Mouse (Mus musculus) liver, embryonic 13.5 days (tissue): ENCODE data around the gene Cobl. TPM values are rescaled to one million over a fixed set of nuclear protein-coding genes. Genes with fewer than 3 reads are reported as not detected.

ENCODE experiments used
- ATAC-seq: fragments of 200-750 bp; cut with Nextera tagmentation; 2 replicates; pipeline ENCODE4 v1.8.0; 2017; ENCODE audit warnings: low read depth, mild to moderate bottlenecking, moderate number of reproducible peaks, moderate library complexity
- DNase-seq: peaks from one replicate; pipeline ENCODE4 v3.0.0; 2022
- H3K27ac ChIP-seq: fragments of 300-500 bp; sonication (generic); 2 replicates; pipeline ENCODE4 v1.5.1; 2015; ENCODE audit warnings: moderate library complexity, mild to moderate bottlenecking, inconsistent platforms
- H3K27me3 ChIP-seq: fragments of 300-500 bp; sonication (generic); 2 replicates; pipeline ENCODE4 v1.6.1; 2015; ENCODE audit warnings: mild to moderate bottlenecking, inconsistent platforms
- H3K36me3 ChIP-seq: fragments of 300-500 bp; sonication (generic); 2 replicates; pipeline ENCODE4 v1.6.1; 2015; ENCODE audit warnings: mild to moderate bottlenecking, inconsistent platforms
- H3K4me1 ChIP-seq: fragments of 300-500 bp; sonication (generic); replicated peaks from 2 replicates; pipeline ENCODE4 v1.6.1; 2015; ENCODE audit warnings: inconsistent platforms
- H3K4me2 ChIP-seq: fragments of 300-500 bp; sonication (generic); 2 replicates; pipeline ENCODE4 v1.6.1; 2015; ENCODE audit warnings: inconsistent platforms, mild to moderate bottlenecking, moderate library complexity
- H3K4me3 ChIP-seq: fragments of 300-500 bp; sonication (generic); replicated peaks from 2 replicates; pipeline ENCODE4 v1.5.1; 2015; ENCODE audit warnings: mild to moderate bottlenecking, inconsistent platforms
- H3K9ac ChIP-seq: fragments of 300-500 bp; sonication (generic); 2 replicates; pipeline ENCODE4 v1.6.1; 2015; ENCODE audit warnings: mild to moderate bottlenecking, inconsistent platforms
- H3K9me3 ChIP-seq: fragments of 300-500 bp; sonication (generic); replicated peaks from 2 replicates; pipeline ENCODE4 v1.6.1; 2016; ENCODE audit warnings: inconsistent platforms
- WGBS: fragments of 180-500 bp; shearing (Covaris S2); methylation state at CpG from one replicate; pipeline ENCODE4 v1.1.7; 2015; ENCODE audit not compliant: insufficient replicate concordance; 5-methylcytosine and 5-hydroxymethylcytosine counted together
- polyA plus RNA-seq: library from polyadenylated mRNA; unstranded; fragments of >200 nt; fragmentation: Nextera tagmentation; extraction: Ambion mirVana; gene quantifications from 2 replicates; pipeline ENCODE4 v1.2.1, GENCODE M21; 2015

Cobl gene
- polyA plus RNA-seq, 1 experiment from 2014 or later: 1.3 TPM

DNA sequence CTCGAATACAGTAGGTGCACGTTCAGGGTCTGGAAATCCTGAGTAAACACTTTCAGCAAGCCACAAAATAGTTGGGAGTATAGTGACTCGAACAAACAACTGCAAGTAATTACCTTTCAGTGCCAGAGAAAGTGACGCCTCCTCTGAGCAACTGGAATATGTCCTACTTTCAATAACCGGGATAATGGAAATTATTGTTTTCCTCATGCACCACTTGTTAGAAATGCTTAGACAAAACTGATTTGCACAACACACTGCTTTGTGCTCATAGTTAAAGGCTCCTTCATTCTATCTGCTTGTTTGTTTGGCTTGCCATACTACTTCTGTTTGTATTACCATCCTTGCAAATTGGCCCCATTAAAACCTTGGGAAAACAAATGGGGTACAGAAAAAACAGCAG, 21.6 kb downstream of the Cobl start:
- no peaks in the 10 kb centered on the region for H3K27me3 ChIP-seq
- no peak overlapping the region for H3K4me2 ChIP-seq
- no peak for ATAC-seq
- no peaks in the 10 kb centered on the region for H3K36me3 ChIP-seq
- no peak for DNase-seq
- H3K27ac ChIP-seq: no peak overlapping the region
- no peaks in the 10 kb centered on the region for H3K4me1 ChIP-seq
- no peaks in the 10 kb centered on the region for H3K9me3 ChIP-seq
- 57% methylated on average over 5 of the region's 5 CpGs for WGBS
- H3K9ac ChIP-seq: no peak overlapping the region
- H3K4me3 ChIP-seq: no peak overlapping the region

DNA sequence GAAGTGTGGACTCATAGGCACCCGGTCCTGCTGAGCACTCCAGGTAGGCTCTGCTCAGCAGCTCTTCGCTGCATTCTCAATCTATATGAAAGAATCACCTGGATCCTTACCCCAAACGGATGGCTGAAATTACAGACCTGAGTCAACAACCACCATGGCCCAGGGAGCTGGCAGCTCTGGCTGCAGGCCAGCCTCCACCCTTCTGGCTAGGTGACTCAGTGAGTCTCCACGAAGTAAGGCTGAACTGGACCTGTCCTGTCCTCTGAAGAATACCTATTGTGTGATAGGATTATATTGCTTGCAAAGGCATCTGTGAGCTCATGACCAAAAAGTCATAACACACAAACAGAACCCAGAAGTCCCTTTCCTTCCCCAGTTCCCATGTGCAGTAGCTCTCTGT, 22.5 kb downstream of the Cobl start:
- no peak for ATAC-seq

DNA sequence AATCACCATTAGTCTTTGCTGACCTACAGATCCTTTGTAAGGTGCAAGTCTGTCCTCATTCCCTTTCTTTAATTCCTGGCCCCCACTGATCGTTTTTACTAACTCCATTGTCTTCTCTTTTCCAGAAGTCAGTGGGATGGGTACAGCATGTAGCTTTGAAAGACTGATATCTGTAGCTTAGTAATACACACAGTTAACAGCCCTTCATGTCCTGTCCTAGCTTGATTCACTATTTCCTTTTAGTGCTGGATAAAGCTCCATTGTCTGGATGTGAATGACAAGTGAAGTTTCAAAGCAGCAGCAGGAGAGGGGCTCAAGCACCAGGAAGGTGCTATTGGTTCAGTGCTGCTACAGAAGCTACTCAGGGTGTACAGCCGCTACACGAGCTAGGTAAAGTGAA, 28.9 kb downstream of the Cobl start:
- no peaks in the 10 kb centered on the region for H3K4me1 ChIP-seq
- no peaks in the 10 kb centered on the region for H3K9me3 ChIP-seq
- no peaks in the 10 kb centered on the region for H3K36me3 ChIP-seq
- 78% methylated on average over 3 of the region's 3 CpGs for WGBS
- H3K27ac ChIP-seq: no peak overlapping the region
- DNase-seq: no peak
- no peak overlapping the region for H3K4me2 ChIP-seq
- H3K27me3 ChIP-seq: no peaks in the 10 kb centered on the region
- H3K9ac ChIP-seq: no peak overlapping the region
- H3K4me3 ChIP-seq: no peak overlapping the region
- no peak for ATAC-seq

More for the DNA sequence above, 22.5 kb downstream of the Cobl start:
- DNase-seq: no peak
- no peaks in the 10 kb centered on the region for H3K27me3 ChIP-seq
- H3K4me2 ChIP-seq: no peak overlapping the region
- H3K4me1 ChIP-seq: no peaks in the 10 kb centered on the region
- no peak overlapping the region for H3K27ac ChIP-seq
- H3K9ac ChIP-seq: no peak overlapping the region
- H3K4me3 ChIP-seq: no peak overlapping the region
- WGBS: 57% methylated on average over 4 of the region's 4 CpGs
- no peaks in the 10 kb centered on the region for H3K9me3 ChIP-seq
- H3K36me3 ChIP-seq: no peaks in the 10 kb centered on the region

DNA sequence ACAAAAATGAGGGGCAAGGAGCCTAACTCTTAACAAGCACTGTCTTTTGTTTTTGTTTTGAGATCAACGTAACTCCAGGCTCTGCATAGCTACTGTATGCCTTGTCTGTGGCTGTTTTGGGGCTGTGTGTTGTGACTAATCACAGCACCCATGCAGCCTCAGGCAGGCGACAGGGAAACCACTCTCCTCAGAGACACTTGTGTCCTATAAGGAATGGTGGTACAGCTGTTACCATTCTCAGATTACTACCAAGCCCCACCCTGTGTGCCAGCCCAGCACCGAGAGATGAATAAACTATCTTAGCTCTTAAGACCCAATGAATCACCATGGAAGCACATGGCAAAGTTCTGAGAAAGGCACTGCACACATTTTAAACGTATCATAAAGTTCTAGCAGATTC, 29.7 kb downstream of the Cobl start:
- 42% methylated on average over 4 of the region's 4 CpGs for WGBS

DNA sequence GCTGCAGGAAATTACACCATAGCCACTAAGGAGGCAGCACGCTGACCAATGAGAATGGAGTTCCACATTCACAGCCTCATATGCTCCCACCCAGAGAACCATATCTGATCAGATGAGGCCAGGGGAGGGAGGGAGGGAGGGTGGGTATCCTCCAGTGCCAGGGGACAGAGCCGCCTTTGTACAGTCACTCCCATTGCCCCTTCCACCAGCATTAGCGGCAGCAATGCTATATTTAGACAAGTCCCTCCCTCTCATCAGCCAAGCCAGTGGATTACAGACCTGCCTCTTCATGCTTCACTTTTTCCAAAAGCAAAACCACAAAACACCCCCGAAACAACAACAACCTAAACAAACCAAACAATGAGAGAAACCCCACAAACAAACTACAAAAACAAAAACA, 30.2 kb downstream of the Cobl start:
- Histone ChIP-seq H3K4me2 (no peak overlapping the region), H3K4me3 (no peak overlapping the region), H3K36me3 (no peaks in the 10 kb centered on the region), H3K27me3 (no peaks in the 10 kb centered on the region), H3K9ac (no peak overlapping the region), H3K9me3 (no peaks in the 10 kb centered on the region), H3K4me1 (no peaks in the 10 kb centered on the region), H3K27ac (no peak overlapping the region)
- DNase-seq (no peak), ATAC-seq (peak; percentile 34; the same call in 1 of the 2 replicates)
- 43% methylated on average over 4 of the region's 4 CpGs for WGBS

More for the DNA sequence above, 29.7 kb downstream of the Cobl start:
- Histone ChIP-seq H3K9me3 (no peaks in the 10 kb centered on the region), H3K4me1 (no peaks in the 10 kb centered on the region), H3K9ac (no peak overlapping the region), H3K36me3 (no peaks in the 10 kb centered on the region), H3K4me2 (no peak overlapping the region), H3K27ac (no peak overlapping the region), H3K27me3 (no peaks in the 10 kb centered on the region), H3K4me3 (no peak overlapping the region)
- ATAC-seq (no peak), DNase-seq (no peak)

DNA sequence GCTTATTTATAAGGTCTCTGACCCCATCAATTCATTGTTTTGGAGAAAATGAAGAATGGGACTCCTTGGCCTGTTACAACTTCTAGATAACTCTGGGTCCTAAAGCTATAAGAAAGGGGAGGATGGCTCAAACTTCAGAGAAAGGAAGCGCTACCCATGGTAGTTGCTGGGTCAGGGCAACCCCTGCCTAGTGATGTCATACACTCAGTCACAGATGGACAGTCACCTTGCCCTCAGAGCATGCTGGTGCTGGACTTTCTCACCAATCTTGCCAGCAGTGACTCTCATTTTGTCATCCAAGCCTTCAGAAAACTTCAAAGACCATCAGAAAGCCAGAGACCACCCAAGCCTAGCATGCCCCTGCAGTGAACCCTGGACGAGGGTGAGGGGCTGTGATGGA, 32.8 kb downstream of the Cobl start:
- H3K36me3 ChIP-seq: no peaks in the 10 kb centered on the region
- no peak overlapping the region for H3K27ac ChIP-seq
- ATAC-seq (no peak), DNase-seq (no peak)
- no peak overlapping the region for H3K9ac ChIP-seq
- H3K4me1 ChIP-seq: no peaks in the 10 kb centered on the region
- no peak overlapping the region for H3K4me3 ChIP-seq
- H3K27me3 ChIP-seq: no peaks in the 10 kb centered on the region
- H3K9me3 ChIP-seq: no peaks in the 10 kb centered on the region
- WGBS: 51% methylated on average over 2 of the region's 2 CpGs
- H3K4me2 ChIP-seq: no peak overlapping the region

DNA sequence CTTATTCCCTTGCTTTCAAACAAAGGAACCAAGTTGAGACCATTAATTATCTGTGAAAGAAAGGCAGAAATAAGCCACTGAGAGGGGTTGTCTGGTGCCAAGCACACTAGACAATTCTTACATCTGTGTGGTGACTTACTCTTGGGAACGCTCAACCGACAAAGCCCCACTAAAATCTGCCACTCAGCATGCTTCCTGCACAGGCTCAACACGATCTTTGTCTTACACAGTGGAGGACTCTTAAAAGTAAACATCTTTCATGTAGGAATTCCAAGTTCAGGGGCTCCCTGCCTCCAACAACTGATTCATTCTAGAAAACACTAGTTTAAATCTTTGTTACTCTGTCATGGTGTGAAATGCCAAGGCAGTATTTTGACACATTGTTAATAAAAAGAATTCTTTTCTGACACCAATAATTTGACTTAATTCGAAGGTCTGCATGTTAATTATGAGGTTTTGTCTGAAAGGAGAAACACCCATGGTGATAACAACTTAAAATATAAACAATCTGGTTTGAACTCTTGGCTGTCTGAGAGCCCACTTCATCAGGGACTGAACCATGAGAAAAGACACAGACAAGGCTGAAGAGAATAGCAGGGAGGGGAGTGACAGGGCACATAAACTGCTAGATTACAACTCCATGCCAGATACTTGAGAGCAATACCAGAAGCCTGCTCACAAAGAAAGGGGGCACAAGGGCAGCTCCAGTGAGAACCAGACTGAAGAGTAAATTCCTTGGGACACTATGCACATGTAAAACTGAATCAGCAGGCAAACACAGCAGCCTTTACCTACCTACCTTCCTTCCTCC, 34.3 kb downstream of the Cobl start:
- no peaks in the 10 kb centered on the region for H3K27me3 ChIP-seq
- ATAC-seq (no peak), DNase-seq (no peak)
- H3K9me3 ChIP-seq: no peaks in the 10 kb centered on the region
- no peaks in the 10 kb centered on the region for H3K4me1 ChIP-seq
- H3K4me2 ChIP-seq: no peak overlapping the region
- H3K9ac ChIP-seq: no peak overlapping the region
- WGBS: 31% methylated on average over 4 of the region's 4 CpGs
- H3K36me3 ChIP-seq: no peaks in the 10 kb centered on the region
- H3K27ac ChIP-seq: no peak overlapping the region; the same call in 1 of the 2 replicates
- no peak overlapping the region for H3K4me3 ChIP-seq

DNA sequence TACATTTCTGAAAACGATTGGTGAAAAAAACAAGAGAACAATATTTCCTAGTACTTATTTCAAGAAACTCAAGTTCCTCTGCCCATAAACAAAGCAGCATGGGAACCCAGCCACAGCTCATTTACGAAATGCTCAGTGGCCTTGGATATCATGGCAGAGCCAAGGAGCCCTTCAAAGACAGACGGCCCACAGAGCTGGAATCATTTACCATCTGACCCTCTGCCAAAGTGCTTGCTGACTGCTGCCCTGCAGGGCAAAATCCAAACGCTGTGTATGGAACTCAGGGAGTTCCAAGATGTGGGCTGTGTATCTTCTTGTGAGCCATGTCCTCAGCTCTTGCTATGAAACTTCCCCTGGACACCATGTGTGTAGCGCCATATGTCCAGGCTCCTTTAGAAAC, 38.0 kb downstream of the Cobl start:
- Histone ChIP-seq H3K36me3 (no peaks in the 10 kb centered on the region), H3K4me3 (no peak overlapping the region), H3K4me2 (no peak overlapping the region), H3K9me3 (no peaks in the 10 kb centered on the region), H3K27me3 (no peaks in the 10 kb centered on the region), H3K27ac (no peak overlapping the region), H3K9ac (no peak overlapping the region), H3K4me1 (no peaks in the 10 kb centered on the region)
- DNase-seq: no peak
- 58% methylated on average over 5 of the region's 5 CpGs for WGBS
- no peak for ATAC-seq

DNA sequence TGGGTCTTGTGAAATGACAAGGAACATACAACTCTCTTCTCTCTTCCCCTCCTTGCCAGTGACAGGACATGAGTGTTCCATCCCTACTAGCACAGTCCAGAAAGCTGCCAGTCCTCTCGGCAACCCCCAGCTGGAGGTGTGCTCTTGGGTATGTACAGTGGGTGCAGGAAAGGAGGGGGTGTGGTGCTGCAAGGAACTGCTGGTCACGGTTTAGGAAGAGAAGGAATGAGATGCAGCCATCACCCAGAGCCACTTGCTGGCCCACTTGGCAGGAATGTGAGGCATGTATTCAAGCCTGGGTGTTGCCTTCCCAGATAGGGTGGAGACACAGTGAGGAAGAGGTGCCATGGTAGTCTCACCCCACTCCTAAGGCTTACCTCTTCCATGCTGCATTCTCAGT, 40.6 kb downstream of the Cobl start:
- no peak overlapping the region for H3K9ac ChIP-seq
- ATAC-seq (no peak), DNase-seq (no peak)
- H3K4me2 ChIP-seq: no peak overlapping the region
- no peak overlapping the region for H3K27ac ChIP-seq
- no peaks in the 10 kb centered on the region for H3K4me1 ChIP-seq
- no peaks in the 10 kb centered on the region for H3K27me3 ChIP-seq
- H3K36me3 ChIP-seq: no peaks in the 10 kb centered on the region
- H3K9me3 ChIP-seq: no peaks in the 10 kb centered on the region
- H3K4me3 ChIP-seq: no peak overlapping the region
- 60% methylated on average over 2 of the region's 2 CpGs for WGBS

DNA sequence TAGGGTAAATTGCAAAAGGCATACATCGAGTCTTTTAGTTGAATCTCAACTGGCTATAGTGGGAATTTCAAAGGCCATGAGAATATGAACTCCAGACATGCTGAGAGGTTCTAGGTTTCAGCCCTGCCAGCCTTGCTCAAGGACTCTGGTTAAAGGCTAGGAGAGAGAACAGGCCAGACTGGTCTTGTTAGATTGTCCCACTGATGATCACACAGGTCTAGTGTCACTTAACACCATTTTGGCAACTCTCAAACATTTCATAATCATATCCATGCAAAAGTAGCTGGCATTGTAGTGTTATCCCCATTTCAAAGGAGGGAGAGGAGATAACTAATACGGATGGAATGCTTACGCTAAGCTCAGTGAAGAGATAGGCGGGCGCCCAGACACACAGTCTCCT, 43.6 kb downstream of the Cobl start:
- Histone ChIP-seq H3K27ac (no peak overlapping the region), H3K36me3 (no peaks in the 10 kb centered on the region), H3K4me3 (no peak overlapping the region), H3K9me3 (no peaks in the 10 kb centered on the region), H3K9ac (no peak overlapping the region), H3K4me2 (no peak overlapping the region), H3K4me1 (no peaks in the 10 kb centered on the region), H3K27me3 (no peaks in the 10 kb centered on the region)
- DNase-seq (no peak), ATAC-seq (no peak)
- WGBS: 70% methylated on average over 5 of the region's 5 CpGs

DNA sequence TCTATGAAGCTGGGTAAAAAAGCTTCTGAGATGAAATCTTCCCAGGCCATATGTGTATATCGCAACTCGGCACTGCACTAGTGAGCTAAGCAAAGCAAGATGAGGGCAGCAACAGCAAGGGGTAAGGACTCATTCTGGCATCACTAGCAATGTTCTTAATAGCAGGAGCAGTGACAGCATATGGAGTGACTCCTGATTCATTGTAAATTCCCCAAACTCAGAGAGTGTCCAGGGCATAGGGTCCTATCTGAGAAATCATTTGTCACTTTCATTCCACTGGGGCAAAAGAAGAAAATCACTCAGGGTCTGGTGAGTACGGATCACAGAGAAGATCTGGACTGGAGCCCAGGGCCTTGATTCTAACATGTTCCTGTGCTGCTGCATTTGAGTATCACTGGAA, 44.6 kb downstream of the Cobl start:
- 70% methylated on average over 3 of the region's 3 CpGs for WGBS
- no peak overlapping the region for H3K9ac ChIP-seq
- H3K27ac ChIP-seq: no peak overlapping the region
- H3K27me3 ChIP-seq: no peaks in the 10 kb centered on the region
- no peak overlapping the region for H3K4me2 ChIP-seq
- H3K4me3 ChIP-seq: no peak overlapping the region
- no peak for DNase-seq
- no peaks in the 10 kb centered on the region for H3K36me3 ChIP-seq
- H3K9me3 ChIP-seq: no peaks in the 10 kb centered on the region
- ATAC-seq: no peak
- no peaks in the 10 kb centered on the region for H3K4me1 ChIP-seq

DNA sequence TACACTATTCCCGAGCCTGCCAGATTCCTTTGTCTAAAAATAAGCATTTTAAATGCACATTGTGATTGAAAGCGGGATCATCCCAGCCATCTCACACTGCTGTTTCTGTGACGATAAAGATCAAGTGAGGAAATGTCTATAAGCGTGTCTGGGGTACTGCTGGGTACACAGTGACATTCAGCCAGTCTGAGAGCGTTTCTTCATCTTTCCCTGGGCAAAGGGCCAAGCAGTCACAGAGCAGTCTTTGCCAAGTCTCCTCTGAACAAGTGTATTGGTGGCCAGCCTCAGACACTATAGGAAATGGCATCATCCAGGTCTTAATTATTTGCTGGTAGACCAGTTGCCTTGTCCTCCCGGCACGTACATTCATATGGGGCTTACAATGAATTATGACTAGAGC, 47.9 kb downstream of the Cobl start:
- Histone ChIP-seq H3K27ac (no peak overlapping the region), H3K9me3 (no peaks in the 10 kb centered on the region), H3K4me1 (no peaks in the 10 kb centered on the region), H3K27me3 (no peaks in the 10 kb centered on the region), H3K36me3 (no peaks in the 10 kb centered on the region), H3K4me3 (no peak overlapping the region), H3K4me2 (no peak overlapping the region), H3K9ac (no peak overlapping the region)
- no peak for DNase-seq
- 63% methylated on average over 7 of the region's 7 CpGs for WGBS
- no peak for ATAC-seq
